Mouse (Mus musculus): ENCODE measurements around the gene Itga3.

The Itga3 gene

GRCm38 (mm10) chr11:95076536-95077111 is at the start of gene Itga3:
TSS of gene Itga3 (minus strand) at chr11:95076801.
- peak; percentile 91 for DNase-seq (ENCODE audit: low spot score)

GRCm38 (mm10) chr11:95125366-95125948 is 48.9 kb upstream of the Itga3 start:
- no peak for DNase-seq (ENCODE audit: low spot score)

GRCm38 (mm10) chr11:95122100-95122489 is 45.5 kb upstream of the Itga3 start:
- no peak for DNase-seq (ENCODE audit: low spot score)

- no peak for DNase-seq (ENCODE audit: low spot score)
Observed at GRCm38 (mm10) chr11:95121161-95122099, 44.8 kb upstream of the Itga3 start.

- DNase-seq (ENCODE audit: low spot score), result no peak
Observed at GRCm38 (mm10) chr11:95120633-95121020, 44.0 kb upstream of the Itga3 start.

GRCm38 (mm10) chr11:95119990-95120632 is 43.5 kb upstream of the Itga3 start, which contains the start of gene Dlx3:
TSS of gene Dlx3 (plus strand) at chr11:95120119.
- no peak for DNase-seq (ENCODE audit: low spot score)

GRCm38 (mm10) chr11:95118505-95118904 is 41.9 kb upstream of the Itga3 start:
- DNase-seq (ENCODE audit: low spot score), result peak; percentile 66

GRCm38 (mm10) chr11:95117030-95117429 is 40.4 kb upstream of the Itga3 start:
- peak; percentile 74 for DNase-seq (ENCODE audit: low spot score)

GRCm38 (mm10) chr11:95110081-95110480 is 33.5 kb upstream of the Itga3 start:
- no peak for DNase-seq (ENCODE audit: low spot score)

GRCm38 (mm10) chr11:95109000-95109399 is 32.4 kb upstream of the Itga3 start:
- no peak for DNase-seq (ENCODE audit: low spot score)

- peak; percentile 78 for DNase-seq (ENCODE audit: low spot score)
Observed at GRCm38 (mm10) chr11:95106440-95107236, 30.0 kb upstream of the Itga3 start.

- DNase-seq (ENCODE audit: low spot score), result no peak
Observed at GRCm38 (mm10) chr11:95105274-95105874, 28.8 kb upstream of the Itga3 start.

- peak; percentile 70 for DNase-seq (ENCODE audit: low spot score)
Observed at GRCm38 (mm10) chr11:95104266-95104665, 27.7 kb upstream of the Itga3 start.

GRCm38 (mm10) chr11:95102161-95102904 is 25.7 kb upstream of the Itga3 start:
- no peak for DNase-seq (ENCODE audit: low spot score)

- DNase-seq (ENCODE audit: low spot score), result no peak
Observed at GRCm38 (mm10) chr11:95101071-95101788, 24.6 kb upstream of the Itga3 start.

GRCm38 (mm10) chr11:95100393-95100792 is 23.8 kb upstream of the Itga3 start:
- no peak for DNase-seq (ENCODE audit: low spot score)

- DNase-seq (ENCODE audit: low spot score), result no peak
Observed at GRCm38 (mm10) chr11:95098346-95099095, 21.9 kb upstream of the Itga3 start.

- no peak for DNase-seq (ENCODE audit: low spot score)
Observed at GRCm38 (mm10) chr11:95097889-95098288, 21.3 kb upstream of the Itga3 start.
